Mouse (Mus musculus) erythroblast, embryonic 14.5 days (primary cell): ENCODE results near the gene Tbc1d9.

Experiments used
- GATA1 ChIP-seq: IDR thresholded peaks from 2 replicates; pipeline ENCODE4 v1.6.1; 2012; ENCODE audit warnings: low read length, inconsistent platforms, mixed read lengths
- TAL1 ChIP-seq: IDR thresholded peaks from 3 replicates; pipeline ENCODE4 v1.6.1; 2012; ENCODE audit warnings: low read length, inconsistent platforms, mixed read lengths

DNA sequence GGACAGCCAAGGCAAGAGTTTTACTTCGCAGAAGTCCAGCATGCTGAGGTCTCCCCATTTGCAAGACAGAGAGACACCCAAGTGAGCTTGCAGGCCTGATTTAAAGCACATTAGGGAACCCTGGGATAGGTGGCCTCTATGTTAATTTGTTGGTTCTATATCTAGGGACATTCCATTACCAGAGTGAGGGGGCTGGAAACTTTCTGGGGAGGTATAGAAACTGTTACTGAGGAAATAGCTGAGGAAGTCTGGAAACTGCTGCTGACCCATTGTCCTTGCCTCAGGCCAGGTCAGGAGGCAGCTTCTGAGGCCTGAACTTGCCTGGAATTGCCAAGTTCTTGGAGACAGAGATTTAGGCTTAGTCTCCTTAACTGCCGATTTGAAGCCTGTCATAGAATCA lies 4.5 kb upstream of the Tbc1d9 start:
- TF ChIP-seq GATA1 (no peak), TAL1 (no peak)
